Mouse (Mus musculus) T-helper 2 cell (primary cell): ENCODE measurements around the gene Tlr11.

ENCODE experiments used
- in situ Hi-C: fragments of 300-600 bp; cut with MboI, MseI; formaldehyde crosslinking; loops from one replicate; pipeline ENCODE4 v1.15.1; 2025; ENCODE audit warnings: high pct_unique_total_duplicates

Tlr11 gene

DNA sequence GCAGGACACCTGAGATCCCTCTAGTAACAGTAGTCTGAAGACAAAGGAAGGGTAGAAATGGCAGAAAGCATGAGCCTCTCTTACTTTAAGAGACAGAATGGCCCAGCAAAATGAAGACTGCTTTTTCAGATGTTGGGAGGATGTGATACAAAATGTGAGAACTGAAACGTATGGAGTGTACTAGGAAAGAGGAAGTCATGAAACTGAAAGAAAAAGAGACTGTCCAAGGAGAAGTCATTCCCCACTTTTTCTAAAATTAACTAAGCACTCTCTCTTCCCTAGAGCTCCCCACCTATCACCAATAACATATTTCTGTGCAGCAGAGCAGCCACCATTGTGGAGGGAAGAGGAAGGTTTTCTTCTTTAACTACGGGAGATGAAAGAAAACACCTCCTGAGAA lies at the start of gene Tlr11:
Tlr11 (plus strand) TSS at position 322 of the 400 bp plus-strand sequence.
- in situ Hi-C loops = no loop called here

DNA sequence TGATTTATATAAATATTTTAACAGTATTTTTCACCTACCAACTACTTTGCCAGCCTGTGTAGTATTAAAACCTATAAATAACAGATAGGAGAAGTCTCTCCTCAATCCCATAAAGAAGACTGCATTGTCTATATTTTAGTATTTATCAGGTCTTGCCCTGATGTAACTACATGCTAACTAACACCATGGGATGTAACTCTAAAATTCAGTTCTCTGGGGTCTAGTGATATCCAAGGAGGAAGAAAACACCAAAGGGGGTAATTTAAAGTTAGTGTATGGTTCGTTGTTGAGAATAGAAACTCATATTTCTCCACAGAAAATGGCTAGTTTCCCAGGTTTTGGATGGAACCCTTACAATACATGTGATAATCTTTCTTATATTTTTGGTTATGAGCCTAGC lies 31.1 kb upstream of the Tlr11 start, which contains the start of gene Olfr734:
Olfr734 (minus strand) TSS at position 101 of the 400 bp plus-strand sequence.
- in situ Hi-C loops = no loop called here

GRCm38 (mm10) chr14:50348796-50349195 lies 8.9 kb upstream of the Tlr11 start, which contains the start of gene Olfr735:
Gene Olfr735 (minus strand): TSS chr14:50348872.
- in situ Hi-C loops = no loop called here

DNA sequence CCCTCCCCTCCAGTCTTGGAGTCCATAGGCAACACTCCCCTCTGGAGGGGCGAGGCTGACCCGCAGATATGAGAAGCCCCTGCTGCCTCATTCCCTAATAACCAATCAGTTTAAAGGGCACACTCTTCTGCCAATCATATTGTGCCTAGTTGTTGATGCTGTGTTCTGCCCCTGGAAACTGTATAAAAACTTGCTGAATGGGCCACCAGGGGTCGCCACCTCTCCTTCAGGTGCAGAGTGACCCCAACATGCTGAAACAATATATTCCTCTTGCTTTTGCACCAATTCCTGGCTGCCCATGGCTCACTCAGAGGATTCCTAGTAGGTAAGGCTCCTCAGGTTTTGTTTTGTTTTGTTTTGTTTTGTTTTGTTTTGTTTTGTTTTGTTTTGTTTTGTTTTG lies 5.3 kb upstream of the Tlr11 start:
- in situ Hi-C loops = no loop called here

GRCm38 (mm10) chr14:50356725-50357124 lies 989 bp upstream of the Tlr11 start:
- in situ Hi-C loops = no loop called here

DNA sequence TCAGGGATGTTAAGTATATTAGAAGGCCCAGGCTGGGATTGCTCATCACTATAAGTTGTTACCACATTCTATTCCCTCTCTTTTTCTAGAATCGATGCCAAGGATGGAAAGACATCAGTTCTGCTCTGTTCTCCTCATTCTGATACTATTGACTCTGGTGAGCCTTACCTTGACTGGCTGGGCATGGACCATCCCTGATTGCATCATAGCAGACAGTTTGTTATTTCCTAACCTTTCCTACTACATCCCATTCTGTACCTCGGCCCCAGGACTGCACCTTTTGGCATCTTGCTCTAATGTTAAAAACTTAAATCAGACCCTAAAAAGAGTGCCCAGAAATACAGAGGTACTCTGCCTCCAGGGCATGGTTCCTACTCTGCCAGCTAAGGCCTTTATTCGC lies 2.8 kb downstream of the Tlr11 start:
- in situ Hi-C loops = no loop called here

- in situ Hi-C loops = no loop called here
Measured at GRCm38 (mm10) chr14:50363561-50363960, 5.8 kb downstream of the Tlr11 start.

DNA sequence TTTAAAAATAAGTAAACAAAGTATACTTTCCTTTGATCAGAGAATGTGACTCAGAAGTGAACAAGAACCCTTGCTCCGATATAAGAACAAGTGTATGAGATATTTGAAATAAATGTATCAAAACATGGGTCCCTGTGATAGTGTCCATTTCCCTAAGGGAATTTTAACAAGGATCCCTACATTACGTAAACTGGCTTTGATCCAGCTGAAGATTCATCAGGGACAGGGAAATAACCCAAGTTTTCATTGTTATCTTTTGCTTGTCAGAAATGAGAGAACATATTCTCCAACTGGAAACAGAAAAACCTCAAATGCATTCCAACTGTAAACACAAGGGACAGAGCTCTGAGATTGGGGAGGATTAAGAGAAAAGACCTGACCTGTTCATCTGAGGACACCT lies 23.1 kb downstream of the Tlr11 start, which contains the start of gene Olfr736:
Olfr736 (plus strand) TSS at position 301 of the 400 bp plus-strand sequence.
- in situ Hi-C loops = no loop called here

- in situ Hi-C loops = no loop called here
Measured at GRCm38 (mm10) chr14:50407268-50407667, 49.6 kb downstream of the Tlr11 start, which contains the start of gene Olfr738. Gene Olfr738 (plus strand): TSS chr14:50407568.
